Mouse (Mus musculus) 3T3-L1 (cell line): Measurements from ENCODE around the gene Fam81b.
"Not testable (repeated sequence)": the region's sequence is repeated elsewhere in the genome, so short reads cannot be mapped to it uniquely, and the experiment has no call there.

ENCODE experiments used
- DNase-seq: peaks from one replicate; pipeline ENCODE4 v3.0.0-alpha.2; 2015; ENCODE audit warnings: low read depth, low spot score

Gene Fam81b

GRCm38 (mm10) chr13:76304637-76305122 lies at the start of gene Fam81b:
Fam81b (minus strand) TSS chr13:76305072.
- peak; percentile 54 for DNase-seq

- DNase-seq, result not testable (repeated sequence)
Observed at GRCm38 (mm10) chr13:76345941-76346340, 41.1 kb upstream of the Fam81b start.

GRCm38 (mm10) chr13:76318635-76319034 lies 13.8 kb upstream of the Fam81b start:
- DNase-seq, result no peak

- no peak for DNase-seq
Observed at GRCm38 (mm10) chr13:76311580-76311979, 6.7 kb upstream of the Fam81b start.

- no peak for DNase-seq
Observed at GRCm38 (mm10) chr13:76308811-76309210, 3.9 kb upstream of the Fam81b start.

GRCm38 (mm10) chr13:76305655-76306365 lies 938 bp upstream of the Fam81b start:
- DNase-seq, result no peak

- DNase-seq, result no peak
Observed at GRCm38 (mm10) chr13:76305241-76305640, 369 bp upstream of the Fam81b start.

- no peak for DNase-seq
Observed at GRCm38 (mm10) chr13:76304201-76304600, 671 bp downstream of the Fam81b start.

- DNase-seq, result no peak
Observed at GRCm38 (mm10) chr13:76303160-76303559, 1.7 kb downstream of the Fam81b start.

- DNase-seq, result no peak
Observed at GRCm38 (mm10) chr13:76302056-76302455, 2.8 kb downstream of the Fam81b start.

GRCm38 (mm10) chr13:76292050-76292449 lies 12.8 kb downstream of the Fam81b start:
- DNase-seq, result no peak

GRCm38 (mm10) chr13:76284597-76284996 lies 20.3 kb downstream of the Fam81b start:
- DNase-seq, result no peak

- no peak for DNase-seq
Observed at GRCm38 (mm10) chr13:76264361-76265026, 40.4 kb downstream of the Fam81b start.

- DNase-seq, result no peak
Observed at GRCm38 (mm10) chr13:76258766-76259165, 46.1 kb downstream of the Fam81b start.

- DNase-seq, result peak; percentile 21
Observed at GRCm38 (mm10) chr13:76256350-76256749, 48.5 kb downstream of the Fam81b start.

- no peak for DNase-seq
Observed at GRCm38 (mm10) chr13:76250092-76250491, 54.8 kb downstream of the Fam81b start.

GRCm38 (mm10) chr13:76249066-76249465 lies 55.8 kb downstream of the Fam81b start:
- DNase-seq, result no peak

GRCm38 (mm10) chr13:76215397-76215796 lies 89.5 kb downstream of the Fam81b start:
- peak; percentile 29 for DNase-seq

- no peak for DNase-seq
Observed at GRCm38 (mm10) chr13:76214928-76215327, 89.9 kb downstream of the Fam81b start.

GRCm38 (mm10) chr13:76199943-76200342 lies 104.9 kb downstream of the Fam81b start:
- DNase-seq, result no peak

- DNase-seq, result peak; percentile 69
Observed at GRCm38 (mm10) chr13:76197297-76197848, 107.5 kb downstream of the Fam81b start.

- no peak for DNase-seq
Observed at GRCm38 (mm10) chr13:76195431-76196138, 109.3 kb downstream of the Fam81b start.
